Mouse (Mus musculus) heart, embryonic 16.5 days (tissue): ENCODE results near the gene 2610301B20Rik. TPM values are rescaled to one million over a fixed set of nuclear protein-coding genes. Genes with fewer than 3 reads are reported as not detected.
A peak's percentile ranks its signal among the peaks of the same experiment; 100 is the strongest.

ENCODE experiments used
- ATAC-seq: fragments of 200-750 bp; cut with Nextera tagmentation; replicated peaks from 2 replicates; pipeline ENCODE4 v1.8.0; 2017; ENCODE audit warnings: moderate number of reproducible peaks; ENCODE audit not compliant: insufficient read depth, low FRiP score; ENCODE audit errors: extremely low read depth
- H3K27ac ChIP-seq: fragments of 300-500 bp; sonication (generic); 2 replicates; pipeline ENCODE4 v1.5.1; 2014; ENCODE audit warnings: mild to moderate bottlenecking, low read length, control low read depth, moderate library complexity
- H3K27me3 ChIP-seq: fragments of 300-500 bp; sonication (generic); 2 replicates; pipeline ENCODE4 v1.6.1; 2014; ENCODE audit warnings: low read length, mixed read lengths; ENCODE audit not compliant: control insufficient read depth, insufficient read depth
- H3K36me3 ChIP-seq: fragments of 300-500 bp; sonication (generic); 2 replicates; pipeline ENCODE4 v1.6.1; 2014; ENCODE audit not compliant: control insufficient read depth, insufficient read depth
- H3K4me1 ChIP-seq: fragments of 300-500 bp; sonication (generic); 2 replicates; pipeline ENCODE4 v1.6.1; 2014; ENCODE audit warnings: low read length, mixed read lengths; ENCODE audit not compliant: control insufficient read depth, insufficient read depth
- H3K4me2 ChIP-seq: fragments of 300-500 bp; sonication (generic); 2 replicates; pipeline ENCODE4 v1.6.1; 2014; ENCODE audit warnings: low read depth, mild to moderate bottlenecking, control low read depth, low read length
- H3K4me3 ChIP-seq: fragments of 300-500 bp; sonication (generic); 2 replicates; pipeline ENCODE4 v1.5.1; 2014; ENCODE audit warnings: mild to moderate bottlenecking, control low read depth, low read length
- H3K9ac ChIP-seq: fragments of 300-500 bp; sonication (generic); 2 replicates; pipeline ENCODE4 v1.6.1; 2014; ENCODE audit warnings: low read length, control low read depth
- H3K9me3 ChIP-seq: fragments of 300-500 bp; sonication (generic); replicated peaks from 2 replicates; pipeline ENCODE4 v1.6.1; 2016; ENCODE audit warnings: low read length; ENCODE audit not compliant: control insufficient read depth
- WGBS: fragments of 180-500 bp; shearing (Covaris S2); extraction: QIAGEN DNeasy Blood & Tissue Kit; methylation state at CpG from one replicate; pipeline ENCODE4 v1.1.7; 2014; 5-methylcytosine and 5-hydroxymethylcytosine counted together
- microRNA-seq: library from miRNA; unstranded; fragments of <30 nt; microRNA quantifications from one replicate; pipeline ENCODE4, GENCODE M21; 2017
- polyA plus RNA-seq: library from polyadenylated mRNA; unstranded; fragments of >200 nt; fragmentation: Nextera tagmentation; extraction: Ambion mirVana; gene quantifications from 2 replicates; pipeline ENCODE4 v1.2.1, GENCODE M21; 2015

Gene 2610301B20Rik
- polyA plus RNA-seq, 1 experiment from 2014 or later, result 25.2 TPM

GRCm38 (mm10) chr4:10926416-10926815 lies 52.1 kb downstream of the 2610301B20Rik start:
- Histone ChIP-seq H3K36me3 (no peaks in the 10 kb centered on the region), H3K4me3 (no peak overlapping the region), H3K9me3 (no peaks in the 10 kb centered on the region), H3K27ac (no peak overlapping the region), H3K4me2 (no peak overlapping the region), H3K9ac (no peak overlapping the region), H3K27me3 (no peaks in the 10 kb centered on the region), H3K4me1 (0 out of 2 replicates have a peak, but pooled peaks cover 6% of the 10 kb centered on the region)
- no peak for ATAC-seq
- WGBS, result 84% methylated on average over 4 of the region's 4 CpGs

- Histone ChIP-seq H3K4me3 (no peak overlapping the region), H3K4me2 (no peak overlapping the region), H3K27ac (no peak overlapping the region), H3K9ac (no peak overlapping the region), H3K36me3 (no peaks in the 10 kb centered on the region), H3K27me3 (no peaks in the 10 kb centered on the region), H3K4me1 (peaks cover 4% of the 10 kb centered on the region; the same call in 1 of the 2 replicates), H3K9me3 (no peaks in the 10 kb centered on the region)
- 85% methylated on average over 6 of the region's 6 CpGs for WGBS
- no peak for ATAC-seq
Measured at GRCm38 (mm10) chr4:10928158-10928557, 53.9 kb downstream of the 2610301B20Rik start.

- H3K9me3 ChIP-seq, result no peaks in the 10 kb centered on the region
- no peak overlapping the region for H3K9ac ChIP-seq
- H3K36me3 ChIP-seq, result no peaks in the 10 kb centered on the region
- no peak overlapping the region for H3K4me2 ChIP-seq
- 87% methylated on average over 3 of the region's 3 CpGs for WGBS
- H3K4me3 ChIP-seq, result no peak overlapping the region
- no peaks in the 10 kb centered on the region for H3K27me3 ChIP-seq
- peaks cover 2% of the 10 kb centered on the region; the same call in 1 of the 2 replicates for H3K4me1 ChIP-seq
- no peak overlapping the region for H3K27ac ChIP-seq
- ATAC-seq, result no peak
Measured at GRCm38 (mm10) chr4:10929726-10930125, 55.4 kb downstream of the 2610301B20Rik start.

GRCm38 (mm10) chr4:10931040-10931439 lies 56.7 kb downstream of the 2610301B20Rik start:
- Histone ChIP-seq H3K27me3 (no peaks in the 10 kb centered on the region), H3K9me3 (no peaks in the 10 kb centered on the region), H3K4me2 (no peak overlapping the region), H3K4me3 (no peak overlapping the region), H3K36me3 (no peaks in the 10 kb centered on the region), H3K27ac (no peak overlapping the region), H3K9ac (no peak overlapping the region), H3K4me1 (peaks cover 2% of the 10 kb centered on the region; the same call in 1 of the 2 replicates)
- WGBS, result 80% methylated on average over 9 of the region's 9 CpGs
- no peak for ATAC-seq

- H3K36me3 ChIP-seq, result no peaks in the 10 kb centered on the region
- no peak for ATAC-seq
- H3K27ac ChIP-seq, result no peak overlapping the region
- H3K27me3 ChIP-seq, result no peaks in the 10 kb centered on the region
- no peak overlapping the region for H3K9ac ChIP-seq
- H3K9me3 ChIP-seq, result no peaks in the 10 kb centered on the region
- H3K4me3 ChIP-seq, result no peak overlapping the region
- H3K4me2 ChIP-seq, result no peak overlapping the region
- peaks cover 2% of the 10 kb centered on the region; the same call in 1 of the 2 replicates for H3K4me1 ChIP-seq
- 51% methylated on average over 4 of the region's 4 CpGs for WGBS
Measured at GRCm38 (mm10) chr4:10932091-10932745, 57.9 kb downstream of the 2610301B20Rik start.

GRCm38 (mm10) chr4:10932782-10933181 lies 58.5 kb downstream of the 2610301B20Rik start:
- Histone ChIP-seq H3K4me3 (no peak overlapping the region), H3K27ac (no peak overlapping the region), H3K4me1 (peaks cover 4% of the 10 kb centered on the region), H3K9ac (no peak overlapping the region), H3K9me3 (no peaks in the 10 kb centered on the region), H3K27me3 (no peaks in the 10 kb centered on the region), H3K36me3 (no peaks in the 10 kb centered on the region), H3K4me2 (no peak overlapping the region)
- WGBS, result 74% methylated on average over 5 of the region's 5 CpGs
- no peak for ATAC-seq

GRCm38 (mm10) chr4:10936766-10937165 lies 62.5 kb downstream of the 2610301B20Rik start:
- H3K9me3 ChIP-seq, result no peaks in the 10 kb centered on the region
- H3K4me3 ChIP-seq, result no peak overlapping the region
- no peak overlapping the region for H3K4me2 ChIP-seq
- H3K27me3 ChIP-seq, result no peaks in the 10 kb centered on the region
- peaks cover 13% of the 10 kb centered on the region for H3K4me1 ChIP-seq
- no peak overlapping the region for H3K27ac ChIP-seq
- no peak for ATAC-seq
- 80% methylated on average over 4 of the region's 4 CpGs for WGBS
- H3K9ac ChIP-seq, result no peak overlapping the region
- no peaks in the 10 kb centered on the region for H3K36me3 ChIP-seq

Small RNA genes within 50 kb of the gene (microRNA-seq; reads per million reads assigned to microRNA genes)
- gene Mir3471-1 (not detected), gene n-TSaga9 (2.9 reads per million, percentile 10 among the genes with 10 or more reads in this experiment)
